Mouse (Mus musculus): Measurements from ENCODE around the gene Rnf220.

Gene Rnf220

DNA sequence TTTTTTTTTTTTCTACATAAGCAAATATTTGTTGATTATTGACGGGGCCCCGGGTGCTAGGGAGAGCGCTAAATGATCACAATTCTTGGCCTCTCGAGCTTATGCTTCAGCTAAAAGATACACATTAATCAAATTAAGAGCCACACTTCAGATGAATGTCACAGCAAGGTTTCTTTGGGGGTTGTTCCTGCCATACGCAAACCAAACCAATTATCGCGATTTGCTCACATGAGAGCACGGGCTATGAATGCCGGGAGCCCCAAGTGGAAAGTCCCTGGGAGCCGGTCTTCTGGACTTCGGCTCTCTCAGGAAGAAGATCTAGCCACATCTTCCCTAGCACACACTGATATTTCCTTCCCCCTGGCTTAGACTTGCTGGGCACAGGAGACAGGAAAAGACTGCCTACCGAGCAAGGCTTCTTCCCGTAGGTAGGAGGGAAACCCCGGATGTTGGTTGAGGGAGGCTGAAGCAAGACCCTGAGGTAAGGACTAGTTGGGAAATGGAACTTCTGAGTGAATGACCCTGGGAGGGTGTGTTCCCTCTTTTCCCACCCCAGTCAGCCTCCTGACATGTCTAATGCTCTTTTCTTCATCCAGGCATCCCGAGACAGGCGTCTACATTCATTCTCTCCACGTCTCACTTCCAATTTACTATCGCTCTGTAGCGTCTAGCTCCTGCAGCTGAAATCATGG lies 51.2 kb downstream of the Rnf220 start:
- in situ Hi-C loops (cut with MboI; ENCODE audit: low sequenced_read_pairs): no loop called here

DNA sequence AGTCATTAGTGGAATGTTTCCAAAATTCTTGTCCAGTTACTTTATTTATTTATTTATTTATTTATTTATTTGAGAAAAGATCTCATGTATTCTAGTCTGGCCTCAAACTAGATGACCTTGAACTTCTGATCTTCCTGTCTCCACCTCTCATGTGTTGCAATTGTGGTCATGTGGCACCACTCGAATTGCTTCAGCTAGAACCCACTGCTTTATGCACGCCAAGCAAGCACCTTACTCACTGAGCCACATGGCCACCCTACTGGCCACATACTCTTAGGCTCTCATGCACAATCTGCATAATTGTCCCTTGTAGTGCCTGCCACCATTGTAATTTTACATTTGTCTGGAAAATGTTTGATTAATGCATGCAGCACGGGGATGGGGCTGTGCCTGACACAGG lies 57.9 kb downstream of the Rnf220 start:
- in situ Hi-C loops (cut with MboI; ENCODE audit: low sequenced_read_pairs): no loop called here

DNA sequence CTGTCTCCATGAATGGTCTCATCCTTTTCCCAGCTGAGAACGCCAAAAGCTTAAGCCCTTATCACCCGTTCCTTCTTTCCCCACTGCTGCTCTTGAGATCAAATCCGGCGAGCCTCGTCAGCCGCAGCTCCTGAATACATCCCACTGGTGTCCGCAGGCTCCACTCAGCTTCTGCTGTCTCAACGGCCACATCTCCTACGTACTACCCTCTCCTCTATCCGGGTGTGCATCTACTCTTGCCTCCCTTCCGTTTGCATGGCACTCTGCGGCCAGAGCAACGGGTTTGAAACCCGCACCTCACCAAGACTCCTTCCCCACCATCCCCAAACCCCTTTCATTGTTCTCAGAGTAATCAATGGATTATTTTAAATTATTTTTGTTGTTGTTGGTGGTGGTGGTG lies 58.8 kb downstream of the Rnf220 start:
- in situ Hi-C loops (cut with MboI; ENCODE audit: low sequenced_read_pairs): no loop called here

DNA sequence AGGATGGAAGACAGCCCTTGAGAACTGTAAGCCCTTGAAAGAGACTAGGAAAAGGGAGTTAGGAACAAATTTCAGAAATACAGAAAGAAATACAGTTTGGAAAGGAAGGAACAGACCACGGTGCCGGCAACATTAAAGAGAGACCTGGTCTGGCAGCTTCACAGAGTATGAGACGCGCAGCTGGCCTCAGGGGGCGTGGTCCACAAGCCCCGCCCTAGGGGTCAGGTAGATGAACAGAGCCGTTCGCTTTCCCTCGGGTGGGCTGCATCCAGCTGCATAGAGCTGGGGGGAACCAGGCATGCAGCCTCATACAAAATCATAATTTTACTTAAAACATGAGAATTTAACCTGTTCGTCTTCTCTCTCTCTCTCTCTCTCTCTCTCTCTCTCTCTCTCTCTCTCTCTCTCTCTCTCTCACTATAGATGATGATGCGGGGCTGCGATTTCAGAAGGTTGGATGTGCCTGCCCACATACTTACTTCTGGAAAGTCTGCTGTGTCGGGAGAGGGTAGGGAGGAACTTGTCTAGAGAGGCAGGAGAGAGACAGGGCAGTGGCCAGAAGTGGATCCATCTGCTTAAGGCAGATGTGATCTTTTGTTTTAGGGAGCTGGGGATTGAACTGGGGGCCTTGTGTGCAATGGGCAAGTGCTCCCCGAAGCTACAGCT lies 59.7 kb downstream of the Rnf220 start:
- in situ Hi-C loops (cut with MboI; ENCODE audit: low sequenced_read_pairs): no loop called here

DNA sequence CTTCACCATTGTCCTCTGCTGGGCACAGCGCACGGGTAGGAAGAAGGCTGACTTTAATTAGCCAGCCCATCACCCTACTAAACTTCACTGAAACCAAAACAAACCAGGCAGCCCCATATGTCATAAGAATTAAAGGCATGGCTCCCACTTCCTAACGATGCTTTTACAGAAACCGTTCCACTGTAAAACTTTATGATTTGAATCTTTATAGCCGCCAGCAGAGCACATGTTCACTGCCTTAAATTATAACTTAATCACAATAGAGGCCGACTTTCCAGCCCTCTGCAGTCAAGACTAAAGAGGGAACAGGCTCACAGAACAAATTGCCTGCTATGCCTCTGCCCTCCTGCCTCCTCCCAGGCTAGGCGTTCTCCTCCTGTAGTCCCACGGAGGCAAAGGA lies 62.5 kb downstream of the Rnf220 start:
- in situ Hi-C loops (cut with MboI; ENCODE audit: low sequenced_read_pairs): no loop called here

DNA sequence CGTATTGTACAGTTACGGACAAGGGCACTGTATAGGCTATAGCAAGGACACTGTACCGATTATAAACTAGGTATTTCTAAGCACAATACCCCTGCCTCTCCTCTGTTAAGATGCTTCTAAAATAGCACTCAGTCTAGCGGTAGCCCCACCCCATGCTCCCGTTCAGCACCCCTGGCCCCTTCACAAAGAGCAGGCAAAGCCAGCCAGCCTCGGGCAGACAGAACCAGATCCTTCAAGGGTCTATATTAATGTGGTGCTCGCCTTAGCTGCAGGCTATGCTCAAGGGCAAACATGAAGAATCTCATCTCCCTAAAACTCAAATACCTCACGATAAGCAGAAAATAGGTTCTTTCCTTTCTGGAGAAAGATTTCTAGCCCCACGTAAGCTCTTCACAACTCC lies 67.2 kb downstream of the Rnf220 start:
- in situ Hi-C loops (cut with MboI; ENCODE audit: low sequenced_read_pairs): no loop called here

DNA sequence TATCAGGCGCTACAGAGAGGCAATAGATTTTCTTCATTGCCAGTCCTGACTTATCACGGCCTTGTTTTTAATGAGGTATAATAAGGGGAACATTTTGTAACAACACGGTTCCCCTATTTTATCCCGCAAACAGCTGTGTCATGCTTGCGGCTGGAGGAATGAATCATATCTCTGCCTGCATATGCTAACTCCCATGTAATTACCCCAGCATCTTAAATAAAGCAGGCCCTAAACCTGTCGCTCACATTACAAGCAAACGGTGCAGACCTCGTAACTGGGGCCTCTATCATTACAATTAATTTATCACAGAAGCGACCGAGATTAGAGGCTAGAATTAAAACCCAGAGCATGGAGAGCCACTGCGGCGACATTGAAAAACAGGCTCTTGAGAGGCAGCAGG lies 69.3 kb downstream of the Rnf220 start:
- in situ Hi-C loops (cut with MboI; ENCODE audit: low sequenced_read_pairs): no loop called here

DNA sequence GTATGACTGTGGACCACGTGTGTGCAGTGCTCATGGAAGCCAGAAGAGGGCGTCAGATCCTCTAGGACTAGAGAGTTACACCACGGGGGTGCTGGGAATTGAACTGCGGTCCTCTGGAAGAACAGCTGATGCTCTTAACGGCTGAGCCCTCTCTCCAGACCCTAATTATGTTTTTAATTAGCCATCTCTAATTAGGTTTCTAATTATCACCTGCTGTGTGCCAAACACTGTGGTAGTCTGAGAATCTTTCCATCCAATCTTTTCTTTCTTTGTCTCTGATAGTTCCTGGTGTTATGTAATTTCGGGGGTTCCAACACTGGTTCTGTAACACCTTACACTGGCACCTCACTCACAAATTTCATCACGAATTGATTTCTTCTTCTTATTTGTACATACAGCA lies 75.8 kb downstream of the Rnf220 start:
- in situ Hi-C loops (cut with MboI; ENCODE audit: low sequenced_read_pairs): loop anchor here (25.0 kb wide), 1 partner anchor 91 kb away; no protein-coding TSS in a partner anchor

DNA sequence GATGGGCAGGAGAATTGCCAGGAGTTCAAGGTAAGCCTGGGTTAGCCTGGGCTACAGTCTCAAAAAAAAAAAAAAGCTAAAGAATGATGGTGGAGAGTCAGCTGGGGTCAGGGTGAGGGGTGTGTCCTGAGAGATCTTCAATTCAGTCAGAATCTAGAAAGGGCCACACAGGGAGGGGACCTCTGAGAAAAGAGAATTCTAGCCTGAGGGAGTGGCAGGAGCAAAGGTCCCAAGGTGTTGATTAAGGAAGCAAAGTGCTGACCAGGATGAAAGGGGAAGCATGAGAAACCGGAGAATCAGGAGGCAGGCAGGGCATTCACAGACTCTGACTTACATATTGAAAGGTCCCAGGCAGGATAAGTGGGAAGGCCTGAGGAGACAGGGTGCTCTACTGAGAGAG lies 80.0 kb downstream of the Rnf220 start:
- in situ Hi-C loops (cut with MboI; ENCODE audit: low sequenced_read_pairs): loop anchor here (25.0 kb wide), 1 partner anchor 95 kb away; no protein-coding TSS in a partner anchor

DNA sequence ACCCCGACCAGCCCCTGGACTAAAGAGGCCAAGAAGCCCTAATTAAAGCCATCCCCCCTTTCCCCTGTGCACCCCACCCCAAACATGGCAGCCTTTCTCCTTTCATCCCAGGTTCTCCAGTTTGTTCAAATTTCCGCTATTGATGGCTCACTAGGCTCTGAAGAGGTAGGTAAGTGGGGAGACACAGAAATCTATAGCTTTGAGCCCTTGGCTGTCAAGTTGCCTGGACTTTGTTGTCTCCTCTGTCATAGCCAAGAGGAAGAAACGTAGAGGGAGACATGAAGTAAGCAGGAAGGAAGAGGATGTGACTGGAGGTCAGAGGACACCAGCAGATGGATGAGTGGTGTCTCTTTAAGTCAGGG lies 86.8 kb downstream of the Rnf220 start:
- in situ Hi-C loops (cut with MboI; ENCODE audit: low sequenced_read_pairs): loop anchor here (25.0 kb wide), 1 partner anchor 102 kb away; no protein-coding TSS in a partner anchor

DNA sequence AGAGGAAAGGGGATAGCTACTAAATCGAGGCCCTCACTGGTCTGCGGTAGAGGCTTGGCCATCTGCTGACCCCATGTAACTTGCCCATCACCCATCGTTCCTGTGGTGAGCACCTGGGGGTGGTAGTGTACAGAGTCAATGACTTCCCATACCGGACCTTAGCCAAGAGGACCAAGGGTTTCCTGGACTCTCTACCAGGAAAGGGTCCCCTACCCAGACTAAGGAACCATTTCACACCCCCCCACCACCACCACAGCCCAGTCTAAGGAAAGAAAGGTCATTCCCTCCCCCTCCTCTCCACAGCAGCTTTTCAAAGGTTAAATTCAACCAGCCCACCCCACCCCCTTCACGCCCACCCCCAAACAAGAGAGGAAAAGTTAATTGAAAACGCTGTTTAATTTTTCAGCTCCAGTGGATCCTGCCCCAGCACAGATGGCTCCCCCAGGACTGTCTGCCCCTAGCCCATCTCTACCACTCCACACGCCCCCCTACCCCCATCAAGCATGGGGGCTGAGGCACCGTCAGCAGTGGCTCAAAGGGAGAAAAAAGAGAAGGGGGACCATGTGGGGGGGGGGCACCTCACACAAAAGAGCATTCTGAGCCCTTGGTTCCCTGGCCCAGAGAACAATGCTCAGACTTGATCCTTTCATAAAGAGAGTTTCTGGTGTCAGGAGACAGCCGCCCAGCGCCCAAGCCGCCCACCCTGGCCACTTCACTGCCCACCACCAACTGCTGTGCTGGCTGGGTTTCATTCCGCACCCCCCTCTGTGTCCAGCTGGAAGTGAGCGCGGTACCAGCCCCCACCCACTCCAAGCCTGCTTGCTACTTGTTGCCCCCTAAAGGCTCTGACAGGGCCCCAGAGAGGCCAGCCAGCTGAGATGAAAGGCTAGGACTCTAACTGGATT lies 87.5 kb downstream of the Rnf220 start:
- in situ Hi-C loops (cut with MboI; ENCODE audit: low sequenced_read_pairs): loop anchor here (25.0 kb wide), 1 partner anchor 103 kb away; no protein-coding TSS in a partner anchor

DNA sequence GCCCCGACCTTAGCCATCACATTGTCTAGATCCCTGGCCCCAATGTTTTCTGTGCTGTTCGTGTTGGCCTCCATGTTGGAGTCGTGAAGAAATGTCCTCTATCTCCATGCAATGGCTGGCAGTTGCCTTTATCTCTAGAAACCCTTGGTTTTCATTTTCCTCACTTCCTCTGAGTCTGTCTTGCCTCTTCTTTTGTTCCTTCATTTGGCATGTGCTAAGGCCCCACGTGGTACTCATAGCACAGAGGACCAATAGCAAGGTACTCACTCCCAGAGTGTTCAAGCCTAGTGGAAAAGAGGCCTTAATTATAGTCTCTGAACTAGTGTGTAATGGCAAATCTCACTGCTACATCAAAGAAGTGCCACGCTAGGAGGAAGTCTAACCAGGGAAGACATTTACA lies 88.9 kb downstream of the Rnf220 start:
- in situ Hi-C loops (cut with MboI; ENCODE audit: low sequenced_read_pairs): loop anchor here (25.0 kb wide), 1 partner anchor 104 kb away; no protein-coding TSS in a partner anchor

DNA sequence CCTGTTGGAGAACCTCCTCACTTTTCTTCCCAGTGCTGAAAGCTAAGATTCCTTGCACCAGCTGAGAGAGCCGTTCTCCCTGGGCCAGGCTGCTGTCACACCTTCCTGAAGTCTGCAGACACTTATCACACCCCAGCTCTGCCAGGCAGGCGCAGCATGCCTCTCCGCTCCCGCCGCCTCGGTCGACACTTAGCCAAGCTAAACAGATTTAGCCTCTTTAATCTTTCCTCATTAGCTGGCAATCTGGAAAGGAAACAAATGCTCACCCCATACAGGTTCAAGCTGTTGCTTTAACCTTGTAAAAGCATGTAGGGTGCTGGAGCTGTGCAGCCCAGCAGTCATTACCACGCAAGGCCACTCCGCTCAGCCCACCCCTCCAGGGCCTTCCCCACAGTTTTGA lies 90.9 kb downstream of the Rnf220 start:
- in situ Hi-C loops (cut with MboI; ENCODE audit: low sequenced_read_pairs): loop anchor here (25.0 kb wide), 1 partner anchor 106 kb away; no protein-coding TSS in a partner anchor

DNA sequence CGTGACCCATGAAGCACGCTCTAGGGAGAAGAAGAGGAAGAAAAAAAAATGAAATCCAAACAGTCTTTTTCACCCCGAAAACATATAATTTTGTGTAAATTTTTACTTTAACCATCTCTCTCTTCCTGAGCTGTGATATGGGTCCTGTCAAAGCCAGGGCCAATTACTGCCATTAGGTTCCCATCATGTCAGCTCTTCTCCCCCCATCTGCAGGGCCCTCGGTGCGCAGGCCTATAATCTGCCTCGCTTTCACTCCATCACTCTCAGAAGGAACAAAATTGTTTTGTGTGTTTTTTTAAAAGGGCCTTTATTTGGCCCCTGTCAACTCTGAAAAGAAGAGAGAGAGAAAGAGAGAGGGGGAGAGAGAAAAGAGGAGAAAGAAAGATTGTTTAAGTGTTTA lies 91.6 kb downstream of the Rnf220 start:
- in situ Hi-C loops (cut with MboI; ENCODE audit: low sequenced_read_pairs): loop anchor here (25.0 kb wide), 1 partner anchor 107 kb away; no protein-coding TSS in a partner anchor

DNA sequence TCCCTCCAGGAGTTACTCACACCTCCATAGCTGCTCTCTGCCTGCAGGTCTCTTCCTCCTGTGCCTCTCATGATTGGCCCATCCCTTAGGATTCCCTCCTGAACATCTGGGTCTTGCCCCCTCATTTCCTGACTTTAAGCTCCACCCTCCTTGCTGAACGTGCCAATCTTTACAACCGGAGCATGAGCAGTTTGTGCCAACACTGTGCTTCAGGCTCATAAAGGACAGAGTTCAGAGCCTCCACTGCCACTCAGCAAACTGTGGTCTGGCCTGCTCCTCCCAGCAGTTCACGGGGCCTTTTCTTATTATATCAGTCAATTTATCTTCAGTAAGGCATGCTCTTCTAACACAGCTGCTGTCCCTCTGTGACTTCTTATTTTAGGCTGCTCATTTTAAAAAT lies 93.4 kb downstream of the Rnf220 start:
- in situ Hi-C loops (cut with MboI; ENCODE audit: low sequenced_read_pairs): loop anchor here (25.0 kb wide), 1 partner anchor 109 kb away; no protein-coding TSS in a partner anchor

DNA sequence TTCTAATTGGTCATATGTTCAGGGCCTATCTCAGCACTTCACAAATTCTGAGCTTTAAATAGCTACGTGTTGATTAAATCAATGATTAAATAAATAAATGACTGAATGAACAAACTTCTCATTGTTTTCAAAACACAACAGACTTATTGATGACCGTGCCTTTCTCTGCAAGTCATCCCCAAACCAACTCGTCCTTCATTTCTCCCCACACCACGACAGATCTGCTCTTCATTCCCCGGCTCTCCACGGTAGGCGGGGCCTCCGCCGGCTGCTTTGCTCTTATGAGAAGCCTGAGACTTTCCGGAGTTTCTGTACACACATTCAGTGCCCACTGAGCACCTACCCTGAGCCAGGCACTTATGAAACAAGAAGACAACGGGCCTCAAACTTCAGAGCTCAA lies 99.7 kb downstream of the Rnf220 start:
- in situ Hi-C loops (cut with MboI; ENCODE audit: low sequenced_read_pairs): no loop called here

DNA sequence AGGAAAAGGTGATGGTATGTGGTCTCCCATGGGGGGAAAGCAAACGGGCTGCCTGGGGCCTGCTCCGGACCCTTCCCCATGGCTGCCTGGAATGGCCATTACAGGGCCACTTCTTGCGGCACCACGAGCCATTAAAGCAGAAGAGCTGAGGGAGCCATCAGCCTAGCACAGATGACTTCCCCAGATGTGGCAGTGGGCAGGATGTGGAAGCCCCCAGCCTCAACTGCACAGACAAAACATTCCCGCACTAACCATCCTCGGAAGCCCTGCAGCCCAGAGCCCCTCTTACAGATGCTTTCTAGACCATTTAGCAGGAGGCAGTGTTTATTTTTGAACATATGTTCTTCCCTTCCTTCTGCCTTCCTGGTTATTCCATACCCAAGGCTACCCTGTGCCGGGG lies 103.8 kb downstream of the Rnf220 start:
- in situ Hi-C loops (cut with MboI; ENCODE audit: low sequenced_read_pairs): no loop called here

DNA sequence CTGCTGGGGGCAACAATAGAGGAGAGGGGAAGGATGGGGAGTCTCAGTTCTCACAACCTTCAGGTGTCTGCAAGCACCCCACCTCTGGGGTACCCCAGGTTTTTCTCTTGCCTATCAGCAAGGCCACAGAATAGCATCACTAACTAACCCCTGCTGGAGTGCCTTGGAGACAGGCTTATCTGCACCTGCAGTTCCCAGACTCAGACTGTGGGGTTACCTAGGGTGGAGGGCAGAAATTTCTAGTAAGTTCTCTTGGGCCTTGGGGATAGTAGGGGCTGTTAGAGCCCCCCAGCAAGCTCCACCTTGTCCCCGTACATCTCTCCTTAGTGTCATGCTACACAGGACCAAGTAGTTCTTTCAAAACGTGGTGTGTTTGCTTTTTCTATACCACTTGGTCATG lies 104.5 kb downstream of the Rnf220 start:
- in situ Hi-C loops (cut with MboI; ENCODE audit: low sequenced_read_pairs): no loop called here

DNA sequence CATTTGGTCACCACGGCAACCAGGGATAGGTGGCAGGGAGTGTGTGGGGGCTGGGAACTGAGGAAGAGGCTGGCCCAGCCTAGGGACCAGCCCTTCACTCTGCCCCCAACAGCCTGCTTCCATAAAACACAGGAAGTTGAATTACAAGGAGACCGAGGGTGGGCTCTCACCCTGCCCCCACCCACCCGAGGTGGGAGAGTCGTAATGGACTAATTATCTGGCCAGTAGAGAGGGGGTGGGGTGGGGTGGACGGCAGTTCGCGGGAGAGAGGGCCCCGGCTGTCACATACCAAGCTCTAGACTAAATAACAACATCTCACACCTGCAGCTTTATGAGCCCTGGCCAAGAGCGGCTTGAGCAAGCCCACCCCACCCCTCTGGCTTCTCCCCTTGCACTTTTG lies 104.9 kb downstream of the Rnf220 start:
- in situ Hi-C loops (cut with MboI; ENCODE audit: low sequenced_read_pairs): no loop called here

DNA sequence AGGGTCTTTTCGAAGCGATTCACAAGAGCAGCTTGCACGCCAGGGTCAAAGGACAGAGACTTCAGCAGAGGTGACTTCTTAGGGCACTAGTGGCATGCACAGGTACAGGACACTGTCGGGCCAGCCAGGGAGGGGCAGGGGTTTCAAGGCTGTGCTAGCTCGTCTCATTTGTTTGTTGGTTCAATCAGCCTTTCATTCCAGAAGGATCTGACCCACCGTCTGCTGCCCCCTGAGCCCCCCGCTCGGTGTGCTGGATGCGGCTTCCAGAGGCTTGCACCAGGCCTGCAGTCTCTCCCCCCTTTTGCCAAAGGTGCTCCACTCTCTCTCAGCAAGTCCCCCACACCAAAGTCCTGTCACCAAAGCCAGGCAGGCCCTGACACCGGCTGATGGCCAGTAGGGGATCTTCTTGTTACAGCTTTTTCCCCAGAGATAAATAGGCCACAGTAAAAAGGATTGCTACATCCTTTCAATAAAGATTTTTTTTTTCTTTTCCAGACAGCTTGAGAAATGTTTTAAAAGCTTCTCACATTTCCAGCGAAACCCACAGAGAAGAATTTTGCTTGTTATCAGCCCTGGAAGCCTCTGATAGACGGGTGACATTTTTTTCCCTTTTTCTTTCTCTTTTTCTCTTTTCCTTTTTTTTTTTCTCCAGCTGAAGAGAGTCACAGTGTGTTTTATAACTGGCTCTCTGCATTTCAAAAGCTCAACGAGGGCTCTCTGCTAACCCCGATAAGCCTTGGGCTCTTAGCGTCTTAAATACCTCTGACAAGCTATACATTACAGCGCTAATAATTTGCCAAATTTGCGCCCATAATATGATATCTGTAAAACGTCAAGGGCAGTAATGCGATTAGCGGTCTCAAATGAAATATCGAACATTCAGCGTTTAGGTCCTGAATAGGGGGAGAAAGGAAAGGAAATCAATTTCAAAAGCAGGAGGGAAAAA lies 105.7 kb downstream of the Rnf220 start:
- in situ Hi-C loops (cut with MboI; ENCODE audit: low sequenced_read_pairs): no loop called here
